Mouse (Mus musculus) thymus, adult 2 months (tissue): Measurements from ENCODE around the gene Uevld.

Experiments used
- CTCF ChIP-seq: fragments of 200-500 bp; IDR thresholded peaks from 2 replicates; pipeline ENCODE4 v1.5.1; 2012; ENCODE audit warnings: mild to moderate bottlenecking, control low read depth, low read length, moderate library complexity, borderline replicate concordance; ENCODE audit not compliant: control insufficient read depth, poor library complexity, insufficient read depth; ENCODE audit errors: extremely low read depth
- POLR2A ChIP-seq: fragments of 200-500 bp; IDR thresholded peaks from 2 replicates; pipeline ENCODE4 v1.6.1; 2012; ENCODE audit warnings: mild to moderate bottlenecking, low read length, control low read depth, moderate library complexity; ENCODE audit not compliant: control insufficient read depth, poor library complexity, insufficient read depth; ENCODE audit errors: extremely low read depth

DNA sequence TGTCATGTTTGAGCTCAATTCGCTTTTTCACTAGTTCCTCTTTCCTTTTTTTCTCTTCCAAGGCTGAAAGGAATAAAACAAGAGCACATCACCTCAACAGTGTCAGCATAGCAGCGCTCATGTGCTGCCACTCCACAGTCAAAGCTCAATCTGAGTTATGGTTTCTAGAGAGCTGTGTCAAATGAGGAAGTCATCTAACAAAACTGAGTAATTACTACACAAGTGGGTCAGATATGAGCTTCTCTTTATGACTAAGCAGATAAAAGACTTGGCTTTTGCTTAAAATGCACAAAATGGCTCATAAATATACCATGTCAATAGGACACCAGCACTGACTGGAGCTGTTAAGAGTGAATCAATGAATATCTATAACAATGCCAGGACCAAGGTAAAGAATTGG, 40.6 kb upstream of the Uevld start:
- TF ChIP-seq CTCF (no peak), POLR2A (no peak)
